Mouse (Mus musculus): ENCODE results near the gene Mbnl2. TPM values are rescaled to one million over a fixed set of nuclear protein-coding genes. Genes with fewer than 3 reads are reported as not detected.

The Mbnl2 gene
- total RNA-seq, 2 experiments from 2014 or later, result 230 to 238 TPM

GRCm38 (mm10) chr14:120296231-120297006 lies 20.9 kb downstream of the Mbnl2 start:
- no peak for DNase-seq (ENCODE audit: extremely low spot score in 1 of 2, low spot score in 1 of 2)

GRCm38 (mm10) chr14:120297137-120297749 lies 21.8 kb downstream of the Mbnl2 start:
- no peak for DNase-seq (ENCODE audit: extremely low spot score in 1 of 2, low spot score in 1 of 2)

GRCm38 (mm10) chr14:120297833-120298232 lies 22.4 kb downstream of the Mbnl2 start:
- DNase-seq (ENCODE audit: extremely low spot score in 1 of 2, low spot score in 1 of 2), result no peak

- DNase-seq (ENCODE audit: extremely low spot score in 1 of 2, low spot score in 1 of 2), result no peak
Measured at GRCm38 (mm10) chr14:120298439-120298838, 23.0 kb downstream of the Mbnl2 start.

- no peak for DNase-seq (ENCODE audit: extremely low spot score in 1 of 2, low spot score in 1 of 2)
Measured at GRCm38 (mm10) chr14:120299716-120300115, 24.2 kb downstream of the Mbnl2 start.

GRCm38 (mm10) chr14:120300191-120300590 lies 24.7 kb downstream of the Mbnl2 start:
- DNase-seq (ENCODE audit: extremely low spot score in 1 of 2, low spot score in 1 of 2), result no peak

- DNase-seq (ENCODE audit: extremely low spot score in 1 of 2, low spot score in 1 of 2), result no peak
Measured at GRCm38 (mm10) chr14:120300814-120301213, 25.3 kb downstream of the Mbnl2 start.

- DNase-seq (ENCODE audit: extremely low spot score in 1 of 2, low spot score in 1 of 2), result no peak
Measured at GRCm38 (mm10) chr14:120302913-120303548, 27.6 kb downstream of the Mbnl2 start.

- no peak for DNase-seq (ENCODE audit: extremely low spot score in 1 of 2, low spot score in 1 of 2)
Measured at GRCm38 (mm10) chr14:120306229-120306628, 30.8 kb downstream of the Mbnl2 start.

GRCm38 (mm10) chr14:120307356-120307755 lies 31.9 kb downstream of the Mbnl2 start:
- no peak for DNase-seq (ENCODE audit: extremely low spot score in 1 of 2, low spot score in 1 of 2)

GRCm38 (mm10) chr14:120307963-120308362 lies 32.5 kb downstream of the Mbnl2 start:
- DNase-seq (ENCODE audit: extremely low spot score in 1 of 2, low spot score in 1 of 2), result no peak

GRCm38 (mm10) chr14:120309691-120310090 lies 34.2 kb downstream of the Mbnl2 start:
- no peak for DNase-seq (ENCODE audit: extremely low spot score in 1 of 2, low spot score in 1 of 2)

- DNase-seq (ENCODE audit: extremely low spot score in 1 of 2, low spot score in 1 of 2), result no peak
Measured at GRCm38 (mm10) chr14:120311330-120312097, 36.0 kb downstream of the Mbnl2 start.

- DNase-seq (ENCODE audit: extremely low spot score in 1 of 2, low spot score in 1 of 2), result no peak
Measured at GRCm38 (mm10) chr14:120312661-120313406, 37.4 kb downstream of the Mbnl2 start.

- DNase-seq (ENCODE audit: extremely low spot score in 1 of 2, low spot score in 1 of 2), result no peak
Measured at GRCm38 (mm10) chr14:120313466-120313865, 38.0 kb downstream of the Mbnl2 start.

GRCm38 (mm10) chr14:120315721-120316120 lies 40.3 kb downstream of the Mbnl2 start:
- DNase-seq (ENCODE audit: extremely low spot score in 1 of 2, low spot score in 1 of 2), result no peak

GRCm38 (mm10) chr14:120318326-120318935 lies 43.0 kb downstream of the Mbnl2 start:
- no peak for DNase-seq (ENCODE audit: extremely low spot score in 1 of 2, low spot score in 1 of 2)

- DNase-seq (ENCODE audit: extremely low spot score in 1 of 2, low spot score in 1 of 2), result no peak
Measured at GRCm38 (mm10) chr14:120318974-120319731, 43.7 kb downstream of the Mbnl2 start.

- DNase-seq (ENCODE audit: extremely low spot score in 1 of 2, low spot score in 1 of 2), result no peak
Measured at GRCm38 (mm10) chr14:120322041-120322440, 46.6 kb downstream of the Mbnl2 start.

Measured in layer of hippocampus, postnatal 25 days (tissue).